27 mouse cellular contexts compared by ENCODE assay signal in genomic region chr3:34314798-34315197, GRCm38 (mm10).
A peak's percentile ranks its signal among the peaks of the same experiment; 100 is the strongest.
DNase-seq lines count a peak whose midpoint lies in the region; ATAC-seq and TF ChIP-seq lines count a peak whose summit lies in the region.
"Had no signal": no experiment of that assay in that cellular context is flagged by ENCODE, and none has a peak within 500 bp of the region (broad histone marks: within the 10 kb centered on the region; RNA-seq: fewer than 3 reads in every experiment).

No protein-coding gene starts in this region.

- no peak overlapping the region for H3K27ac ChIP-seq in forebrain, embryonic 11.5 days (ENCODE audit: low read depth, low read length)
- no peak overlapping the region; the same call in 1 of the 2 replicates for H3K27ac ChIP-seq in forebrain, embryonic 15.5 days (replicated peaks)
- no peak overlapping the region for H3K27ac ChIP-seq in hindbrain, embryonic 14.5 days
- no peak overlapping the region for H3K27ac ChIP-seq in hindbrain, embryonic 11.5 days (ENCODE audit: low read depth, low read length)
- no peak overlapping the region for H3K27ac ChIP-seq in forebrain, postnatal 0 days (ENCODE audit: low read depth, low read length)
- H3K27ac ChIP-seq: heart, embryonic 15.5 days; hindbrain, embryonic 10.5 days had no signal

- ATAC-seq in forebrain, embryonic 11.5 days (replicated peaks; ENCODE audit: low FRiP score), result 0 out of 2 replicates have a peak, but pooled peaks have one; percentile 55
- no peak for ATAC-seq in forebrain, embryonic 15.5 days (replicated peaks)
- ATAC-seq in hindbrain, embryonic 14.5 days (ENCODE audit: low FRiP score), result no peak
- no peak for ATAC-seq in hindbrain, embryonic 11.5 days (ENCODE audit: low FRiP score)
- ATAC-seq in forebrain, postnatal 0 days, result no peak
- ATAC-seq: activated CD4-positive, CD25-positive, alpha-beta regulatory T cell, adult 4 months; hindbrain, embryonic 16.5 days; inflammation-experienced regulatory T-cells, adult 6 months; intestine, embryonic 16.5 days had no signal

- WGBS in forebrain, embryonic 11.5 days, result 31% methylated on average over 8 of the region's 8 CpGs
- WGBS in forebrain, embryonic 15.5 days, result 17% methylated on average over 8 of the region's 8 CpGs
- WGBS in hindbrain, embryonic 14.5 days, result 50% methylated on average over 8 of the region's 8 CpGs
- 83% methylated on average over 8 of the region's 8 CpGs for WGBS in hindbrain, embryonic 11.5 days
- 34% methylated on average over 8 of the region's 8 CpGs for WGBS in forebrain, postnatal 0 days

- no peaks in the 10 kb centered on the region for H3K27me3 ChIP-seq in forebrain, embryonic 11.5 days (ENCODE audit: control insufficient read depth, insufficient read depth, low read length)
- H3K27me3 ChIP-seq in forebrain, embryonic 15.5 days, result no peaks in the 10 kb centered on the region
- H3K27me3 ChIP-seq in hindbrain, embryonic 14.5 days (ENCODE audit: control insufficient read depth, insufficient read depth, low read length), result no peaks in the 10 kb centered on the region
- no peaks in the 10 kb centered on the region for H3K27me3 ChIP-seq in hindbrain, embryonic 11.5 days (ENCODE audit: control insufficient read depth, insufficient read depth, low read length)
- no peaks in the 10 kb centered on the region for H3K27me3 ChIP-seq in forebrain, postnatal 0 days (ENCODE audit: insufficient read depth, low read length)
- H3K27me3 ChIP-seq: heart, embryonic 12.5 days; heart, embryonic 15.5 days had no signal

- no peak overlapping the region for H3K4me3 ChIP-seq in forebrain, embryonic 11.5 days (ENCODE audit: low read depth, low read length)
- no peak overlapping the region for H3K4me3 ChIP-seq in forebrain, embryonic 15.5 days
- no peak overlapping the region for H3K4me3 ChIP-seq in hindbrain, embryonic 14.5 days (replicated peaks; ENCODE audit: low read length)
- H3K4me3 ChIP-seq in hindbrain, embryonic 11.5 days (ENCODE audit: low read depth, low read length), result no peak overlapping the region
- no peak overlapping the region for H3K4me3 ChIP-seq in forebrain, postnatal 0 days (ENCODE audit: low read depth, low read length)
- H3K4me3 ChIP-seq: heart, embryonic 12.5 days; heart, embryonic 15.5 days; hindbrain, embryonic 10.5 days had no signal

- no peak for TF ChIP-seq CTCF in forebrain, postnatal 0 days (IDR thresholded peaks at IDR 0.05; ENCODE audit: low read depth)

- peaks cover 7% of the 10 kb centered on the region for H3K4me1 ChIP-seq in forebrain, embryonic 11.5 days (replicated peaks; ENCODE audit: control insufficient read depth, insufficient read depth, low read length)
- H3K4me1 ChIP-seq in forebrain, embryonic 15.5 days, result peaks cover 46% of the 10 kb centered on the region
- H3K4me1 ChIP-seq in hindbrain, embryonic 14.5 days (replicated peaks; ENCODE audit: control insufficient read depth, insufficient read depth, low read length), result peaks cover 16% of the 10 kb centered on the region
- H3K4me1 ChIP-seq in hindbrain, embryonic 11.5 days (replicated peaks; ENCODE audit: control insufficient read depth, insufficient read depth, low read length), result no peaks in the 10 kb centered on the region
- H3K4me1 ChIP-seq in forebrain, postnatal 0 days (ENCODE audit: insufficient read depth), result peaks cover 14% of the 10 kb centered on the region; the same call in 1 of the 2 replicates
- H3K4me1 ChIP-seq: heart, embryonic 12.5 days; heart, embryonic 15.5 days; hindbrain, embryonic 10.5 days had no signal

- no peak overlapping the region; the same call in 1 of the 2 replicates for H3K4me2 ChIP-seq in forebrain, embryonic 11.5 days (ENCODE audit: low read depth, low read length, severe bottlenecking)
- H3K4me2 ChIP-seq in forebrain, embryonic 15.5 days (replicated peaks), result no peak overlapping the region; the same call in 1 of the 2 replicates
- H3K4me2 ChIP-seq in hindbrain, embryonic 14.5 days (replicated peaks), result 0 out of 2 replicates have a peak overlapping the region, but pooled peaks have one; percentile 9
- H3K4me2 ChIP-seq in hindbrain, embryonic 11.5 days (replicated peaks; ENCODE audit: low read depth, low read length), result no peak overlapping the region
- 0 out of 2 replicates have a peak overlapping the region, but pooled peaks have one; percentile 2 for H3K4me2 ChIP-seq in forebrain, postnatal 0 days (ENCODE audit: low read depth)
- H3K4me2 ChIP-seq: heart, embryonic 12.5 days; heart, embryonic 15.5 days had no signal

- H3K9ac ChIP-seq in forebrain, embryonic 11.5 days (ENCODE audit: low read length), result no peak overlapping the region
- no peak overlapping the region for H3K9ac ChIP-seq in forebrain, embryonic 15.5 days (replicated peaks)
- no peak overlapping the region for H3K9ac ChIP-seq in hindbrain, embryonic 14.5 days
- no peak overlapping the region for H3K9ac ChIP-seq in hindbrain, embryonic 11.5 days (ENCODE audit: low read depth, low read length)
- H3K9ac ChIP-seq in forebrain, postnatal 0 days, result no peak overlapping the region
- H3K9ac ChIP-seq: heart, embryonic 12.5 days; heart, embryonic 15.5 days had no signal

- DNase-seq in forebrain, embryonic 11.5 days (ENCODE audit: low spot score), result no peak
- DNase-seq in hindbrain, embryonic 14.5 days (ENCODE audit: low spot score), result no peak
- no peak for DNase-seq in hindbrain, embryonic 11.5 days (ENCODE audit: low spot score)
- DNase-seq in retina, embryonic 14.5 days (ENCODE audit: low spot score), result peak; percentile 12
- no peak for DNase-seq in retina, postnatal 1 day
- no peak for DNase-seq in forebrain, postnatal 0 days
- no peak for DNase-seq in cerebellum, postnatal 10 days
- DNase-seq: adrenal gland, adult 8-10 months; adrenal gland, postnatal 36 days; cerebellum, adult 11 months; cerebellum, adult 2 months; cerebellum, adult 9-11 months; cerebellum, postnatal 36 days; embryo, embryonic 11 days; gastrocnemius, postnatal 25 days; heart, adult 18-20 months; heart, postnatal 10 days; heart, postnatal 36 days; kidney, adult 18-20 months had no signal

- H3K9me3 ChIP-seq in forebrain, embryonic 11.5 days (ENCODE audit: control insufficient read depth, low read length), result no peaks in the 10 kb centered on the region
- H3K9me3 ChIP-seq in forebrain, embryonic 15.5 days, result no peaks in the 10 kb centered on the region
- no peaks in the 10 kb centered on the region for H3K9me3 ChIP-seq in hindbrain, embryonic 14.5 days (ENCODE audit: control insufficient read depth, low read length)
- H3K9me3 ChIP-seq in hindbrain, embryonic 11.5 days (ENCODE audit: control insufficient read depth, low read length), result no peaks in the 10 kb centered on the region
- no peaks in the 10 kb centered on the region for H3K9me3 ChIP-seq in forebrain, postnatal 0 days (ENCODE audit: low read length)
- H3K9me3 ChIP-seq: heart, embryonic 12.5 days; heart, embryonic 15.5 days; hindbrain, embryonic 10.5 days had no signal

- H3K36me3 ChIP-seq in forebrain, embryonic 11.5 days (ENCODE audit: control insufficient read depth, insufficient read depth, low read length), result no peaks in the 10 kb centered on the region
- H3K36me3 ChIP-seq in forebrain, embryonic 15.5 days, result no peaks in the 10 kb centered on the region
- no peaks in the 10 kb centered on the region for H3K36me3 ChIP-seq in hindbrain, embryonic 14.5 days (replicated peaks; ENCODE audit: control insufficient read depth, insufficient read depth)
- no peaks in the 10 kb centered on the region for H3K36me3 ChIP-seq in hindbrain, embryonic 11.5 days (ENCODE audit: control insufficient read depth, insufficient read depth, low read length)
- H3K36me3 ChIP-seq in forebrain, postnatal 0 days (ENCODE audit: insufficient read depth), result no peaks in the 10 kb centered on the region
- H3K36me3 ChIP-seq: heart, embryonic 12.5 days; heart, embryonic 15.5 days; hindbrain, embryonic 10.5 days had no signal

Comparison
In these comparisons a context has a peak if more than half of its experiments do, and no peak if none do; other contexts are left out.
1. H3K4me2 ChIP-seq: peak in hindbrain, embryonic 14.5 days (single experiment) and forebrain, postnatal 0 days (single experiment); none in forebrain, embryonic 11.5 days (single experiment), forebrain, embryonic 15.5 days (single experiment) and hindbrain, embryonic 11.5 days (single experiment).